ENCODE assay signal across 7 mouse cellular contexts in genomic region chr3:106684830-106685229, GRCm38 (mm10). TPM values are rescaled to one million over a fixed set of nuclear protein-coding genes. Genes with fewer than 3 reads are reported as not detected.
DNase-seq lines count a peak whose midpoint lies in the region; ATAC-seq lines count a peak whose summit lies in the region.

Lrif1 (plus strand) TSS chr3:106684987.

- H3K27me3 ChIP-seq in embryonic facial prominence, embryonic 12.5 days, result no peaks in the 10 kb centered on the region
- no peaks in the 10 kb centered on the region for H3K27me3 ChIP-seq in limb, embryonic 10.5 days (ENCODE audit: low read depth, poor library complexity, severe bottlenecking)
- H3K27me3 ChIP-seq in midbrain, embryonic 12.5 days, result no peaks in the 10 kb centered on the region

- H3K4me1 ChIP-seq in embryonic facial prominence, embryonic 12.5 days, result no peaks in the 10 kb centered on the region
- H3K4me1 ChIP-seq in limb, embryonic 10.5 days, result no peaks in the 10 kb centered on the region
- H3K4me1 ChIP-seq in midbrain, embryonic 12.5 days, result no peaks in the 10 kb centered on the region

- 2% methylated on average over 20 of the region's 20 CpGs for WGBS in embryonic facial prominence, embryonic 12.5 days
- under 1% methylated on average over 20 of the region's 20 CpGs for WGBS in limb, embryonic 10.5 days
- WGBS in midbrain, embryonic 12.5 days, result under 1% methylated on average over 20 of the region's 20 CpGs

- H3K4me3 ChIP-seq in embryonic facial prominence, embryonic 12.5 days, result peak within 1 kb of the TSS; percentile 61
- H3K4me3 ChIP-seq in limb, embryonic 10.5 days, result peak within 1 kb of the TSS; percentile 66
- peak within 1 kb of the TSS; percentile 60 for H3K4me3 ChIP-seq in midbrain, embryonic 12.5 days

- no peaks in the 10 kb centered on the region for H3K36me3 ChIP-seq in embryonic facial prominence, embryonic 12.5 days
- no peaks in the 10 kb centered on the region for H3K36me3 ChIP-seq in limb, embryonic 10.5 days
- no peaks in the 10 kb centered on the region for H3K36me3 ChIP-seq in midbrain, embryonic 12.5 days

- H3K9ac ChIP-seq in embryonic facial prominence, embryonic 12.5 days, result peak within 1 kb of the TSS; percentile 62
- H3K9ac ChIP-seq in midbrain, embryonic 12.5 days (replicated peaks), result peak within 1 kb of the TSS; percentile 62

- DNase-seq in adrenal gland, postnatal 14 days, result peak; percentile 84
- peak; percentile 61 to 74 for DNase-seq in heart, adult 18-20 months
- peak; percentile 65 for DNase-seq in kidney, adult 18-20 months
- peak; percentile 83 for DNase-seq in limb, embryonic 10.5 days (ENCODE audit: low spot score)
- peak; percentile 14 for DNase-seq in skeletal muscle tissue, adult 2 months (ENCODE audit: low read depth, low spot score)

- peak within 1 kb of the TSS; percentile 53 for H3K4me2 ChIP-seq in embryonic facial prominence, embryonic 12.5 days (replicated peaks)
- peak within 1 kb of the TSS; percentile 57 for H3K4me2 ChIP-seq in midbrain, embryonic 12.5 days (replicated peaks)

- peak; percentile 90 for ATAC-seq in embryonic facial prominence, embryonic 12.5 days (ENCODE audit: insufficient number of reproducible peaks, insufficient read depth, low FRiP score, low TSS enrichment)
- ATAC-seq in midbrain, embryonic 12.5 days (ENCODE audit: low FRiP score, low read depth), result peak; percentile 99

- H3K9me3 ChIP-seq in embryonic facial prominence, embryonic 12.5 days, result no peaks in the 10 kb centered on the region
- no peaks in the 10 kb centered on the region for H3K9me3 ChIP-seq in limb, embryonic 10.5 days (replicated peaks)
- no peaks in the 10 kb centered on the region for H3K9me3 ChIP-seq in midbrain, embryonic 12.5 days

- H3K27ac ChIP-seq in embryonic facial prominence, embryonic 12.5 days, result peak within 1 kb of the TSS; percentile 74; the same call in 1 of the 2 replicates
- H3K27ac ChIP-seq in limb, embryonic 10.5 days, result peak within 1 kb of the TSS; percentile 83
- H3K27ac ChIP-seq in midbrain, embryonic 12.5 days (replicated peaks), result peak within 1 kb of the TSS; percentile 90

RNA-seq across cellular contexts. Expression of gene Lrif1, which starts in this region (rescaled TPM):
- total RNA-seq in adrenal gland, postnatal 14 days (2021), result 19.4 and 20.0 TPM in 2 replicates
- polyA plus RNA-seq in embryonic facial prominence, embryonic 12.5 days (2016; fragmentation: Nextera tagmentation; extraction: Ambion mirVana), result 14.8 and 18.2 TPM in 2 replicates
- 10 to 100 TPM; 12.8 to 14.4 TPM for total RNA-seq in heart, adult 18-20 months (2021)
- polyA plus RNA-seq in limb, embryonic 10.5 days (2016; fragmentation: Nextera tagmentation; extraction: Ambion mirVana), result 8.9 and 11.7 TPM in 2 replicates
- 19.5 and 20.2 TPM in 2 replicates for polyA plus RNA-seq in midbrain, embryonic 12.5 days (2016; fragmentation: Nextera tagmentation; extraction: Ambion mirVana)

Comparison
In these comparisons a context has a peak if more than half of its experiments do, and no peak if none do; other contexts are left out.
1. Peak in every context shown above with its lines: DNase-seq, ATAC-seq, H3K4me3 ChIP-seq and H3K27ac ChIP-seq.
2. DNase-seq: peak in every context shown above with its lines; median percentile 84 in adrenal gland, postnatal 14 days; 83 in limb, embryonic 10.5 days; 68 in heart, adult 18-20 months; 65 in kidney, adult 18-20 months; 14 in skeletal muscle tissue, adult 2 months.